Mouse (Mus musculus) myocyte (in vitro differentiated cells): ENCODE data around the gene Tmem171. TPM values are rescaled to one million over a fixed set of nuclear protein-coding genes. Genes with fewer than 3 reads are reported as not detected.

Experiments
- H3K27me3 ChIP-seq: one replicate; pipeline ENCODE4 v1.6.1; 2011; ENCODE audit not compliant: control insufficient read depth, insufficient read depth, insufficient read length
- H3K36me3 ChIP-seq: one replicate; pipeline ENCODE4 v1.6.1; 2011; ENCODE audit not compliant: control insufficient read depth, insufficient read depth
- H3K4me2 ChIP-seq: one replicate; pipeline ENCODE4 v1.6.1; 2011; ENCODE audit warnings: low read depth, control low read depth
- H3K4me3 ChIP-seq: one replicate; pipeline ENCODE4 v1.5.1; 2011; ENCODE audit warnings: mild to moderate bottlenecking, control low read depth, moderate library complexity
- H3K79me2 ChIP-seq: one replicate; pipeline ENCODE4 v1.6.1; 2011; ENCODE audit not compliant: control insufficient read depth, insufficient read depth
- H3ac ChIP-seq: one replicate; pipeline ENCODE4 v1.6.1; 2011; ENCODE audit not compliant: control insufficient read depth, insufficient read length
- CEBPB ChIP-seq: IDR thresholded peaks from 2 replicates; pipeline ENCODE4 v1.6.1; 2011; ENCODE audit warnings: mild to moderate bottlenecking, moderate library complexity; ENCODE audit not compliant: poor library complexity, insufficient read depth, severe bottlenecking
- E2F4 ChIP-seq: IDR thresholded peaks from one replicate; pipeline ENCODE4 v1.6.1; 2011; ENCODE audit warnings: mild to moderate bottlenecking, control low read depth, moderate library complexity; ENCODE audit not compliant: insufficient read depth
- MAX ChIP-seq: IDR thresholded peaks from one replicate; pipeline ENCODE4 v1.6.1; 2011; ENCODE audit warnings: low read depth, mild to moderate bottlenecking, control low read depth
- MYOD1 ChIP-seq, 3 experiments: IDR thresholded peaks; one replicate each; pipeline ENCODE4 v1.6.1; 2011; ENCODE audit warnings: control low read depth in 2 of 3, low read depth in 2 of 3, mild to moderate bottlenecking in 2 of 3, moderate library complexity in 1 of 3; ENCODE audit not compliant: insufficient read length in 2 of 3, control insufficient read depth in 1 of 3
- MYOG ChIP-seq, 3 experiments: IDR thresholded peaks; one replicate each; pipeline ENCODE4 v1.6.1; 2011; ENCODE audit warnings: control low read depth in 2 of 3, low read depth in 2 of 3, mild to moderate bottlenecking in 2 of 3; ENCODE audit not compliant: insufficient read length in 2 of 3, control insufficient read depth in 1 of 3, insufficient read depth in 1 of 3
- POLR2A ChIP-seq: IDR thresholded peaks from one replicate; pipeline ENCODE4 v1.6.1; 2011; ENCODE audit warnings: low read depth, mild to moderate bottlenecking, control low read depth, moderate library complexity; ENCODE audit not compliant: insufficient read length
- POLR2AphosphoS2 ChIP-seq: IDR thresholded peaks from one replicate; pipeline ENCODE4 v1.6.1; 2011; ENCODE audit warnings: low read depth, control low read depth; ENCODE audit not compliant: insufficient read length
- REST ChIP-seq: IDR thresholded peaks from one replicate; pipeline ENCODE4 v1.6.1; 2011; ENCODE audit warnings: mild to moderate bottlenecking, control low read depth, moderate library complexity; ENCODE audit not compliant: insufficient read depth, insufficient read length
- SRF ChIP-seq: IDR thresholded peaks from one replicate; pipeline ENCODE4 v1.6.1; 2011; ENCODE audit warnings: low read depth; ENCODE audit not compliant: control insufficient read depth, insufficient read length
- TCF12 ChIP-seq: IDR thresholded peaks from one replicate; pipeline ENCODE4 v1.6.1; 2011; ENCODE audit warnings: mild to moderate bottlenecking, control low read depth; ENCODE audit not compliant: poor library complexity, insufficient read depth, severe bottlenecking
- TCF3 ChIP-seq: IDR thresholded peaks from one replicate; pipeline ENCODE4 v1.6.1; 2011; ENCODE audit warnings: low read depth, control low read depth; ENCODE audit not compliant: insufficient read length
- USF1 ChIP-seq: IDR thresholded peaks from one replicate; pipeline ENCODE4 v1.6.1; 2011; ENCODE audit warnings: low read depth, mild to moderate bottlenecking, control low read depth, moderate library complexity
- polyA plus RNA-seq: library from polyadenylated mRNA; unstranded; fragments of >200 nt; fragmentation: generic; extraction: Trizol; gene quantifications from one replicate; pipeline ENCODE4 v1.2.1, GENCODE M21; 2012; ENCODE audit warnings: missing spikeins

Gene Tmem171
- polyA plus RNA-seq, 1 experiment: 3.5 TPM

- no peaks in the 10 kb centered on the region for H3K79me2 ChIP-seq
- H3K4me2 ChIP-seq: no peak overlapping the region
- H3K4me3 ChIP-seq: no peak overlapping the region
- peaks cover 50% of the 10 kb centered on the region for H3K36me3 ChIP-seq
- no peaks in the 10 kb centered on the region for H3K27me3 ChIP-seq
- H3ac ChIP-seq: no peak overlapping the region
- no peak for TF ChIP-seq TCF12
- TF ChIP-seq E2F4: no peak
- no peak for TF ChIP-seq USF1
- TF ChIP-seq REST: no peak
- TF ChIP-seq MYOG (IDR thresholded peaks at IDR 0.05; ENCODE audit: control insufficient read depth in 1 of 3, insufficient read depth in 1 of 3, insufficient read length in 2 of 3, low read depth in 2 of 3): no peak
- TF ChIP-seq SRF: no peak
- no peak for TF ChIP-seq TCF3
- no peak for TF ChIP-seq POLR2A
- no peak for TF ChIP-seq MAX
- no peak for TF ChIP-seq CEBPB
- no peak for TF ChIP-seq MYOD1 (IDR thresholded peaks at IDR 0.05; ENCODE audit: control insufficient read depth in 1 of 3, insufficient read length in 2 of 3, low read depth in 2 of 3)
- no peak for TF ChIP-seq POLR2AphosphoS2
Observed at GRCm38 (mm10) chr13:98729271-98730062, 34.8 kb upstream of the Tmem171 start.

GRCm38 (mm10) chr13:98726494-98726893 lies 31.9 kb upstream of the Tmem171 start:
- Histone ChIP-seq H3K36me3 (peaks cover 31% of the 10 kb centered on the region), H3K27me3 (no peaks in the 10 kb centered on the region)
- no peak for TF ChIP-seq TCF3
- no peak for TF ChIP-seq POLR2AphosphoS2
- no peak for TF ChIP-seq REST
- TF ChIP-seq MAX: no peak
- no peak for TF ChIP-seq CEBPB
- TF ChIP-seq TCF12: no peak
- TF ChIP-seq MYOD1 (IDR thresholded peaks at IDR 0.05; ENCODE audit: control insufficient read depth in 1 of 3, insufficient read length in 2 of 3, low read depth in 2 of 3): no peak
- TF ChIP-seq SRF: no peak
- no peak for TF ChIP-seq MYOG (IDR thresholded peaks at IDR 0.05; ENCODE audit: control insufficient read depth in 1 of 3, insufficient read depth in 1 of 3, insufficient read length in 2 of 3, low read depth in 2 of 3)
- TF ChIP-seq USF1: no peak
- no peak for TF ChIP-seq E2F4
- no peak for TF ChIP-seq POLR2A

DNA sequence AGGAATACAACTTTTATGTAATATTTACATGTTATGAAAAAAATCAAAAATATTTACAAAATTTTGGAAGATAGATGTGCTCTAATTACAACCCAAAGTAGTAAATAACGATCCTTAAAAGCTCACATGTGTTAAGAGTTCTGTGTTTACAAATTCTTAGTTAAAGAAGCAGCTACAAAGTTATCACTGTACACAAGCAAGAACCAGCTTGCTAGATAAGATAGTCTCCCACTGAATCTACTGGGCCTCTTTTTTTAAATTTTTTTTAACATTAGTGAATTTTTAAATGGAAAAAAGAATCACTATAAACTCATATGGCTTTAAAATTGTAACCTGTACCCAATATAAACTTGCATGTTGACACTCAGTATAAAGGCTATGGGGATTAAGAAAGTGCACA lies 28.8 kb upstream of the Tmem171 start:
- no peak overlapping the region for H3K4me2 ChIP-seq
- peaks cover 7% of the 10 kb centered on the region for H3K36me3 ChIP-seq
- H3K79me2 ChIP-seq: no peaks in the 10 kb centered on the region
- no peak overlapping the region for H3ac ChIP-seq
- H3K4me3 ChIP-seq: no peak overlapping the region
- TF ChIP-seq TCF12: no peak
- no peak for TF ChIP-seq POLR2AphosphoS2
- no peak for TF ChIP-seq SRF
- TF ChIP-seq USF1: no peak
- no peak for TF ChIP-seq REST
- TF ChIP-seq E2F4: no peak
- no peak for TF ChIP-seq POLR2A
- TF ChIP-seq TCF3: no peak
- no peak for TF ChIP-seq MAX
- H3K27me3 ChIP-seq: no peaks in the 10 kb centered on the region

More at GRCm38 (mm10) chr13:98726494-98726893, 31.9 kb upstream of the Tmem171 start:
- no peaks in the 10 kb centered on the region for H3K79me2 ChIP-seq
- no peak overlapping the region for H3K4me3 ChIP-seq
- H3K4me2 ChIP-seq: no peak overlapping the region
- no peak overlapping the region for H3ac ChIP-seq

DNA sequence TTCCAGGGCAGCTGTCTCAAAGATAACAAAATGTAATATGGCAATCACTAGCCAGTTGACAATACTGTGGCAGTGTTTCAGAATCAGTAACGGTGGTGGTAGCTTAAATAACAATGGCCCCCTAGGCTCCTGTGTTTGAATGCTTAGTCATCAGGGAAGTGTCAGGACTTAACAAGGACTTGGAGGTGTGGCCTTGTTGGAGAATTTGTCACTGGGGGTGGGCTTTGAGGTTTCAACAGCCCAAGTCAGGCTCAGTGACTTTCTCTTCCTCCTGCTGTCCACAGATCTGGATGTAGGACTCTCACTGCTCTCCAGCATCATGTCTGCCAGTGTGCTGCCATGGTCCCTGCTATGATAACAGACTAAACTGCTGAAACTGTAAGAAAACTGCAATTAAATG lies 27.7 kb upstream of the Tmem171 start:
- Histone ChIP-seq H3K79me2 (no peaks in the 10 kb centered on the region), H3K36me3 (peaks cover 7% of the 10 kb centered on the region), H3ac (no peak overlapping the region), H3K4me2 (no peak overlapping the region), H3K4me3 (no peak overlapping the region), H3K27me3 (no peaks in the 10 kb centered on the region)
- TF ChIP-seq MYOG (IDR thresholded peaks at IDR 0.05; ENCODE audit: control insufficient read depth in 1 of 3, insufficient read depth in 1 of 3, insufficient read length in 2 of 3, low read depth in 2 of 3) (no peak), POLR2AphosphoS2 (no peak), E2F4 (no peak), USF1 (no peak), REST (no peak), POLR2A (no peak), MYOD1 (IDR thresholded peaks at IDR 0.05; ENCODE audit: control insufficient read depth in 1 of 3, insufficient read length in 2 of 3, low read depth in 2 of 3) (no peak), CEBPB (no peak), MAX (no peak), TCF3 (no peak), TCF12 (no peak), SRF (no peak)

- Histone ChIP-seq H3ac (no peak overlapping the region), H3K4me3 (no peak overlapping the region), H3K79me2 (no peaks in the 10 kb centered on the region), H3K36me3 (no peaks in the 10 kb centered on the region), H3K4me2 (no peak overlapping the region), H3K27me3 (no peaks in the 10 kb centered on the region)
- TF ChIP-seq TCF12 (no peak), REST (no peak), POLR2A (no peak)
Observed at GRCm38 (mm10) chr13:98716176-98716575, 21.5 kb upstream of the Tmem171 start.
